ENCODE assay signal across 11 mouse cellular contexts in the genomic region with DNA sequence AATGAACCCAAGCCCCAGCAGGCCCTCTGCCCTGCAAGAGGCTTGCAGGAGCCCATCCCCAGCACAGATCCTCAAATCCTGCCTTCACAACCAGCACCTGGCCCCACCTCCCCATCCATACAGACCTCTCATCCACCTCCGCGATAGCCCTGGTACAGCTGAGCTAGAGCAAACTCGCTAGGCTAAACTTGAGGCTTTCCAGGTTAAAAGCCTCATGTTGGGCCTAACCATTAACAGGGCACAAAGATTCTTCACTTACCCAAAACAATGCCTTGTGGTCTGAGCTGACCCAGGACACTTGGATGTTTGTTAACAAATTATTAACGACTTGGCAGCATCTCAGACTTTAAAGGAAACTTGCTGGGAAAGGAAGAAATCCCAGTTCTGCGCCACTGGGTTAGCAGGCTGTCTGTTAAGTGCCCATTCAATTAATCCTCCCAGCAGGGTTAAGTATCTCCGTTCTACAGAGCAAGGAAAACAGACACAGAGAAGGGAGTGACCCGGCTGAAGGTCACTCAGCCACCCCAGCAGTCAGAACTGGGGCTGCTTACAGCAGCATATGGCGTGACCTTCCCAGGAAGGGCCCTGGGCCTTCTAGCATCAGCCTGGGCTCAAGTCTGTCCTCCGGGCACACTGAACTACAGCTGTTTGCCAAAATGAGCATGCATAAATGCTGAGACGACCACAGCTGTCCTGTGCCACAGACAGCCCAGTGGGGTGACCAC.
A peak's percentile ranks its signal among the peaks of the same experiment; 100 is the strongest.
DNase-seq lines count a peak whose midpoint lies in the region; ATAC-seq and TF ChIP-seq lines count a peak whose summit lies in the region.
"Had no signal": no experiment of that assay in that cellular context is flagged by ENCODE, and none has a peak within 500 bp of the region (broad histone marks: within the 10 kb centered on the region; RNA-seq: fewer than 3 reads in every experiment).

No protein-coding gene starts in this region.

- no peaks in the 10 kb centered on the region for H3K9me3 ChIP-seq in hindbrain, embryonic 10.5 days
- H3K9me3 ChIP-seq in hindbrain, embryonic 12.5 days (replicated peaks), result no peaks in the 10 kb centered on the region
- no peaks in the 10 kb centered on the region for H3K9me3 ChIP-seq in kidney, embryonic 15.5 days (replicated peaks)
- H3K9me3 ChIP-seq: heart, embryonic 15.5 days had no signal

- no peak overlapping the region for H3K4me3 ChIP-seq in hindbrain, embryonic 10.5 days
- H3K4me3 ChIP-seq in hindbrain, embryonic 12.5 days, result no peak overlapping the region
- no peak overlapping the region for H3K4me3 ChIP-seq in testis, adult 2 months (ENCODE audit: control insufficient read depth, low read depth, low read length)
- no peak overlapping the region for H3K4me3 ChIP-seq in kidney, embryonic 15.5 days (replicated peaks)
- H3K4me3 ChIP-seq: heart, embryonic 15.5 days; megakaryocyte, embryonic 14.5 days had no signal

- DNase-seq in hindbrain, embryonic 10.5 days (ENCODE audit: low spot score), result peak; percentile 36
- no peak for DNase-seq in testis, postnatal 10 days (ENCODE audit: low spot score)
- no peak for DNase-seq in cerebellum, adult 11 months
- no peak for DNase-seq in thymus, postnatal 0 days (ENCODE audit: low spot score)
- no peak for DNase-seq in left cerebral cortex, postnatal 14 days (ENCODE audit: low spot score in 2 of 2)
- DNase-seq: cerebellum, adult 18-20 months had no signal

- no peak for TF ChIP-seq CTCF in testis, adult 2 months (IDR thresholded peaks at IDR 0.05; ENCODE audit: control insufficient read depth, insufficient read depth, insufficient replicate concordance, low read depth, low read length)

- H3K27me3 ChIP-seq in hindbrain, embryonic 10.5 days (ENCODE audit: insufficient read depth, poor library complexity, severe bottlenecking), result no peaks in the 10 kb centered on the region
- H3K27me3 ChIP-seq in hindbrain, embryonic 12.5 days, result no peaks in the 10 kb centered on the region; the same call in 1 of the 2 replicates
- H3K27me3 ChIP-seq in testis, adult 2 months (ENCODE audit: control insufficient read depth, insufficient read depth, low read length), result no peaks in the 10 kb centered on the region
- H3K27me3 ChIP-seq in kidney, embryonic 15.5 days, result no peaks in the 10 kb centered on the region
- H3K27me3 ChIP-seq: heart, embryonic 15.5 days; megakaryocyte, embryonic 14.5 days had no signal

- intact Hi-C loops in left cerebral cortex, postnatal 14 days (cut with DNase I), result no loop called here

- no peak overlapping the region for H3K9ac ChIP-seq in hindbrain, embryonic 12.5 days
- H3K9ac ChIP-seq in kidney, embryonic 15.5 days, result no peak overlapping the region
- H3K9ac ChIP-seq: heart, embryonic 15.5 days had no signal

- no peak for ATAC-seq in hindbrain, embryonic 12.5 days (ENCODE audit: low FRiP score)
- ATAC-seq in kidney, embryonic 15.5 days (replicated peaks; ENCODE audit: low FRiP score), result peak; percentile 88

- H3K4me2 ChIP-seq in hindbrain, embryonic 12.5 days (replicated peaks), result no peak overlapping the region
- H3K4me2 ChIP-seq in kidney, embryonic 15.5 days, result 0 out of 2 replicates have a peak overlapping the region, but pooled peaks have one; percentile 10
- H3K4me2 ChIP-seq: heart, embryonic 15.5 days had no signal

- no peaks in the 10 kb centered on the region for H3K36me3 ChIP-seq in hindbrain, embryonic 10.5 days
- no peaks in the 10 kb centered on the region for H3K36me3 ChIP-seq in hindbrain, embryonic 12.5 days
- no peaks in the 10 kb centered on the region for H3K36me3 ChIP-seq in testis, adult 2 months (ENCODE audit: control insufficient read depth, insufficient read depth, low read length)
- H3K36me3 ChIP-seq in kidney, embryonic 15.5 days, result no peaks in the 10 kb centered on the region
- H3K36me3 ChIP-seq: heart, embryonic 15.5 days had no signal

- peaks cover 28% of the 10 kb centered on the region for H3K4me1 ChIP-seq in hindbrain, embryonic 10.5 days (replicated peaks)
- H3K4me1 ChIP-seq in hindbrain, embryonic 12.5 days, result peaks cover 7% of the 10 kb centered on the region; the same call in 1 of the 2 replicates
- peaks cover 3% of the 10 kb centered on the region; the same call in 1 of the 2 replicates for H3K4me1 ChIP-seq in testis, adult 2 months (ENCODE audit: control insufficient read depth, insufficient read depth, low read length)
- peaks cover 51% of the 10 kb centered on the region for H3K4me1 ChIP-seq in kidney, embryonic 15.5 days
- H3K4me1 ChIP-seq: heart, embryonic 15.5 days; megakaryocyte, embryonic 14.5 days had no signal

- WGBS in hindbrain, embryonic 10.5 days, result 25% methylated on average over 10 of the region's 10 CpGs
- WGBS in hindbrain, embryonic 12.5 days, result 31% methylated on average over 10 of the region's 10 CpGs
- 25% methylated on average over 10 of the region's 10 CpGs for WGBS in kidney, embryonic 15.5 days

- no peak for TF ChIP-seq POLR2A in testis, adult 2 months (IDR thresholded peaks at IDR 0.05; ENCODE audit: control insufficient read depth, low read depth, low read length)

- H3K27ac ChIP-seq in hindbrain, embryonic 10.5 days, result 0 out of 2 replicates have a peak overlapping the region, but pooled peaks have one; percentile 18
- H3K27ac ChIP-seq in hindbrain, embryonic 12.5 days, result no peak overlapping the region
- peak overlapping the region; percentile 46 for H3K27ac ChIP-seq in testis, adult 2 months (ENCODE audit: control insufficient read depth, insufficient read depth, low read depth, low read length)
- H3K27ac ChIP-seq in kidney, embryonic 15.5 days, result peak overlapping the region; percentile 71
- H3K27ac ChIP-seq: heart, embryonic 15.5 days had no signal
